Mouse (Mus musculus): ENCODE results near the gene Etv6.

- TF ChIP-seq POLR2A (IDR thresholded peaks at IDR 0.05; ENCODE audit: borderline replicate concordance, extremely low read depth, low read depth, low read length): no peak
- no peak for TF ChIP-seq CTCF (IDR thresholded peaks at IDR 0.05; ENCODE audit: insufficient read depth, low read length)
Observed at GRCm38 (mm10) chr6:134058451-134058850, 23.0 kb downstream of the Etv6 start.
